Mouse (Mus musculus): ENCODE data around the gene Smad5. TPM values are rescaled to one million over a fixed set of nuclear protein-coding genes. Genes with fewer than 3 reads are reported as not detected.

Smad5 gene
- total RNA-seq, 1 experiment from 2014 or later = 50.9 TPM

Other genes starting within 250 kb of the Smad5 start
- not detected in 2 replicates for gene Il9, start 220.8 kb upstream of the Smad5 start, total RNA-seq (2021)
- 2.7 and 3.0 TPM in 2 replicates for gene Fbxl21, start 180.5 kb upstream of the Smad5 start, total RNA-seq (2021)
- gene Lect2, start 154.5 kb upstream of the Smad5 start, total RNA-seq (2021) = 1.3 and 46.7 TPM in 2 replicates
- 40.1 and 59.6 TPM in 2 replicates for gene Tgfbi, start 93.5 kb upstream of the Smad5 start, total RNA-seq (2021)
- not detected in 2 replicates for gene Gm45623, start 50.8 kb downstream of the Smad5 start, total RNA-seq (2021)
- 0.23 and 0.33 TPM in 2 replicates for gene Trpc7, start 193.0 kb downstream of the Smad5 start, total RNA-seq (2021)